Mouse (Mus musculus) CH12.LX (cell line): ENCODE measurements around the gene Stom. TPM values are rescaled to one million over a fixed set of nuclear protein-coding genes. Genes with fewer than 3 reads are reported as not detected.

Source experiments
- DNase-seq: peaks from one replicate; pipeline ENCODE4 v3.0.0-alpha.2; 2013; ENCODE audit errors: extremely low read depth
- H3K27ac ChIP-seq: 2 replicates; pipeline ENCODE4 v1.5.1; 2012; ENCODE audit warnings: low read depth, mild to moderate bottlenecking, control low read depth, moderate library complexity; ENCODE audit not compliant: insufficient read depth
- H3K27me3 ChIP-seq: replicated peaks from 2 replicates; pipeline ENCODE3; 2012; ENCODE audit warnings: inconsistent platforms
- H3K36me3 ChIP-seq, 2 experiments: replicated peaks in 1 of 2; 2 replicates each; pipeline versions ENCODE3 to v1.6.1; 2012; ENCODE audit warnings: inconsistent platforms in 1 of 2, low read length in 1 of 2, mild to moderate bottlenecking in 1 of 2, mixed read lengths in 1 of 2, moderate library complexity in 1 of 2; ENCODE audit not compliant: control insufficient read depth in 1 of 2, insufficient read depth in 1 of 2
- H3K4me1 ChIP-seq, 2 experiments: 2 replicates each; pipeline ENCODE4 v1.6.1; 2012; ENCODE audit warnings: inconsistent platforms in 1 of 2, moderate library complexity in 1 of 2; ENCODE audit not compliant: insufficient read depth in 2 of 2, control insufficient read depth in 1 of 2
- H3K4me2 ChIP-seq: 2 replicates; pipeline ENCODE4 v1.6.1; 2012; ENCODE audit warnings: low read depth, mild to moderate bottlenecking, control low read depth; ENCODE audit not compliant: poor library complexity, insufficient read depth, severe bottlenecking
- H3K4me3 ChIP-seq, 3 experiments: fragments of 150-350 bp in 1 of 3; sonication (generic) in 1 of 3; replicated peaks in 1 of 3; 2 replicates each; pipeline versions ENCODE3 to v1.5.1; 2011 to 2012; ENCODE audit warnings: low read depth in 2 of 3, low read length in 2 of 3, mild to moderate bottlenecking in 2 of 3, moderate library complexity in 2 of 3, control low read depth in 1 of 3, improper control_type of control experiment in 1 of 3, inconsistent platforms in 1 of 3, mixed read lengths in 1 of 3; ENCODE audit not compliant: poor library complexity in 1 of 3
- H3K79me2 ChIP-seq: replicated peaks from 2 replicates; pipeline ENCODE4 v1.6.1; 2012; ENCODE audit warnings: mild to moderate bottlenecking, moderate library complexity; ENCODE audit not compliant: control insufficient read depth, poor library complexity, insufficient read depth, severe bottlenecking; ENCODE audit errors: extremely low read depth
- H3K9ac ChIP-seq: 2 replicates; pipeline ENCODE4 v1.6.1; 2012; ENCODE audit warnings: low read depth, mild to moderate bottlenecking, control low read depth, moderate library complexity; ENCODE audit not compliant: insufficient read depth
- H3K9me3 ChIP-seq: replicated peaks from 2 replicates; pipeline ENCODE3; 2012; ENCODE audit warnings: low read length, inconsistent platforms, mixed read lengths
- CHD1 ChIP-seq: IDR thresholded peaks from 2 replicates; pipeline ENCODE4 v1.6.1; 2012; ENCODE audit warnings: low read depth, low read length, improper control_type of control experiment, inconsistent platforms
- ELF1 ChIP-seq: IDR thresholded peaks from 2 replicates; pipeline ENCODE4 v1.6.1; 2014; ENCODE audit warnings: low read depth, mild to moderate bottlenecking, inconsistent platforms, low read length, improper control_type of control experiment
- GABPA ChIP-seq: IDR thresholded peaks from 2 replicates; pipeline ENCODE4 v1.6.1; 2012; ENCODE audit warnings: low read depth, low read length, improper control_type of control experiment, inconsistent platforms; ENCODE audit not compliant: insufficient replicate concordance
- JUND ChIP-seq: conservative IDR thresholded peaks from 2 replicates; pipeline ENCODE4 v1.6.1; 2011; ENCODE audit warnings: low read depth, low read length, improper control_type of control experiment
- KAT2A ChIP-seq: IDR thresholded peaks from 2 replicates; pipeline ENCODE4 v1.6.1; 2012; ENCODE audit warnings: low read length, improper control_type of control experiment, inconsistent platforms; ENCODE audit not compliant: insufficient replicate concordance
- MAFK ChIP-seq: IDR thresholded peaks from 2 replicates; pipeline ENCODE4 v1.6.1; 2011; ENCODE audit warnings: low read length, improper control_type of control experiment; ENCODE audit not compliant: insufficient replicate concordance
- MAX ChIP-seq: IDR thresholded peaks from 2 replicates; pipeline ENCODE4 v1.6.1; 2011; ENCODE audit warnings: low read length, improper control_type of control experiment
- MEF2A ChIP-seq: IDR thresholded peaks from 2 replicates; pipeline ENCODE4 v1.6.1; 2014; ENCODE audit warnings: low read depth, mild to moderate bottlenecking, inconsistent platforms, low read length, improper control_type of control experiment, borderline replicate concordance
- PAX5 ChIP-seq: IDR thresholded peaks from 2 replicates; pipeline ENCODE4 v1.6.1; 2012; ENCODE audit warnings: low read length, inconsistent platforms, mixed read lengths
- TCF12 ChIP-seq: IDR thresholded peaks from 2 replicates; pipeline ENCODE4 v1.6.1; 2014; ENCODE audit warnings: low read depth, mild to moderate bottlenecking, inconsistent platforms, low read length, improper control_type of control experiment
- UBTF ChIP-seq: IDR thresholded peaks from 2 replicates; pipeline ENCODE4 v1.6.1; 2012; ENCODE audit warnings: low read depth, mild to moderate bottlenecking, inconsistent platforms, low read length, improper control_type of control experiment, moderate library complexity
- USF1 ChIP-seq: IDR thresholded peaks from 2 replicates; pipeline ENCODE4 v1.6.1; 2014; ENCODE audit warnings: low read depth, mild to moderate bottlenecking, inconsistent platforms, low read length, improper control_type of control experiment
- ZKSCAN1 ChIP-seq: IDR thresholded peaks from 2 replicates; pipeline ENCODE4 v1.6.1; 2012; ENCODE audit warnings: low read depth, inconsistent platforms, low read length, improper control_type of control experiment, borderline replicate concordance
- ZMIZ1 ChIP-seq: IDR thresholded peaks from 2 replicates; pipeline ENCODE4 v1.6.1; 2012; ENCODE audit warnings: low read depth, mild to moderate bottlenecking, inconsistent platforms, low read length, improper control_type of control experiment
- dilution Hi-C: fragments of 300-500 bp; cut with MboI; formaldehyde crosslinking; loops from 2 replicates; pipeline ENCODE4 v1.14.3; 2020; ENCODE audit warnings: low sequenced_read_pairs; ENCODE audit not compliant: extremely low pct_unique_long_range_greater_than_20kb, extremely low pct_ligation_motif_present
- in situ Hi-C: fragments of 300-500 bp; cut with MboI; formaldehyde crosslinking; loops from 3 replicates; pipeline ENCODE4 v1.14.3; 2019; ENCODE audit warnings: low sequenced_read_pairs, low pct_ligation_motif_present, low pct_unique_long_range_greater_than_20kb, mixed read lengths
- polyA plus RNA-seq: library from polyadenylated mRNA; unstranded; fragments of >175 nt; gene quantifications from 2 replicates; pipeline ENCODE4 v1.2.1, GENCODE M21; 2012; ENCODE audit warnings: low read depth; ENCODE audit not compliant: insufficient read length
- total RNA-seq, 2 experiments: library from RNA; depleted of rRNA; stranded (reverse); fragments of 300-350 nt in 1 of 2; fragments of >200 nt in 1 of 2; gene quantifications; 2 replicates each; pipeline ENCODE4 v1.2.3; 2012 to 2014

Stom gene
- total and polyA plus RNA-seq, 3 experiments = 4.3 to 6.3 (median 5.8) TPM

GRCm38 (mm10) chr2:35325930-35326329 lies 10.8 kb downstream of the Stom start:
- Histone ChIP-seq H3K9ac (no peak overlapping the region), H3K4me3 (no peak overlapping the region), H3K4me1 (peaks cover 5 to 11% of the 10 kb centered on the region in 2 experiments; a peak in 3 of 4 replicates), H3K9me3 (no peaks in the 10 kb centered on the region), H3K27ac (no peak overlapping the region), H3K36me3 (peaks cover 0 to 6% of the 10 kb centered on the region in 2 experiments), H3K27me3 (no peaks in the 10 kb centered on the region), H3K4me2 (no peak overlapping the region), H3K79me2 (no peaks in the 10 kb centered on the region)
- no peak for DNase-seq
- in situ Hi-C loops (no loop called here), dilution Hi-C loops (no loop called here)
- TF ChIP-seq JUND (no peak), UBTF (no peak), TCF12 (no peak), MEF2A (no peak), MAFK (no peak), USF1 (no peak), MAX (no peak), ELF1 (no peak)

GRCm38 (mm10) chr2:35322404-35323164 lies 14.2 kb downstream of the Stom start:
- no peaks in the 10 kb centered on the region for H3K9me3 ChIP-seq
- TF ChIP-seq CHD1 (no peak), PAX5 (no peak), KAT2A (no peak), USF1 (no peak), ZMIZ1 (no peak), UBTF (no peak), ZKSCAN1 (no peak), GABPA (no peak), MAX (no peak)
- TF ChIP-seq, all 38 proteins: peak for 0
- no peak overlapping the region for H3K27ac ChIP-seq
- no peak for DNase-seq
- H3K9ac ChIP-seq = no peak overlapping the region
- peaks cover 0 to 17% of the 10 kb centered on the region in 2 experiments for H3K36me3 ChIP-seq
- in situ Hi-C loops = no loop called here
- H3K4me1 ChIP-seq = peaks cover 0 to 2% of the 10 kb centered on the region in 2 experiments; a peak in 2 of 4 replicates
- no peaks in the 10 kb centered on the region for H3K79me2 ChIP-seq
- H3K4me3 ChIP-seq = no peak overlapping the region
- no peak overlapping the region for H3K4me2 ChIP-seq
- H3K27me3 ChIP-seq = no peaks in the 10 kb centered on the region
- dilution Hi-C loops = no loop called here
